Mouse (Mus musculus) brain, embryonic 18.5 days (tissue): ENCODE data around the gene Ttc7.

Experiments used
- DNase-seq: peaks from one replicate; pipeline ENCODE4 v3.0.0-alpha.2; 2012; ENCODE audit warnings: low read depth, low spot score

Gene Ttc7

GRCm38 (mm10) chr17:87365268-87365667, 82.6 kb downstream of the Ttc7 start:
- no peak for DNase-seq

DNA sequence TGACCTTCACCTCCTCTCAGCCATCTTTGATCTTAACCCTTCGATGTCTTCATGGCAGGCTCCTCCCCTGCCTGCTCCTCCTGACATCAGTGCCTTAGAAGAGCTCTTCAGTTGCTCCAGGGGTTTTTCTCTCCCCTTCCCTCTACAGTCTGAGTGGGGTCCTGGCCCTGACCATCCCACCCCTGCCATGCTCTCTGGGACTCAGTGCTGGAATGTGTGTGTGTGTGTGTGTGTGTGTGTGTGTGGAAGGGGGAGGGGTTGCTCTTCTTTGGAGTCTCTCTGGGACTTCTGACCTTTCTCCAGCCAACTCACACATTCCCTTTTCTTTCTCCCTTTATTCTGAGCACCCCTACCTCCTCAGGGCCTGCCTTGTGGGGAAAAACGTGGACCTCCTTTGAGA, 83.8 kb downstream of the Ttc7 start:
- DNase-seq, result no peak

GRCm38 (mm10) chr17:87367228-87367627, 84.5 kb downstream of the Ttc7 start:
- DNase-seq, result no peak

DNA sequence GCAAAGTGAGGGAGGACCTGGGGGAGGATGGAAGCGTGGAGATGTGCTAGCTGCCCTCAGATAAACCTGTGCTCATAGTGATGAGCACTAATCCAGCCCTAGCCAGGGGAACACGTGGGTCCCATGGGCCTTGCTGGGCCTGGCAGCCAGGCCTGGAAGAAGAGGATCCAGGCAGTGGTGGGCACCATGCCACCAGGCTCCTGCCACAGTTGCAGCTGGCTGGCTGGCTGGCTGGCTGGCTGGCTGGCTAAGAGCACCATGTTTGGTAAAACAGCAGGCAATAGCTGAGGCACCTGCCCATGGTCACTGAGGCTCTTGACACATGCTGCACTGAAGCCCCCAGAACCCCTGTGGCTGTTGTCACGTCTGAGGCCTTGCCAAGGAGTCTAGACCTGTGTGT, 85.0 kb downstream of the Ttc7 start:
- no peak for DNase-seq

DNA sequence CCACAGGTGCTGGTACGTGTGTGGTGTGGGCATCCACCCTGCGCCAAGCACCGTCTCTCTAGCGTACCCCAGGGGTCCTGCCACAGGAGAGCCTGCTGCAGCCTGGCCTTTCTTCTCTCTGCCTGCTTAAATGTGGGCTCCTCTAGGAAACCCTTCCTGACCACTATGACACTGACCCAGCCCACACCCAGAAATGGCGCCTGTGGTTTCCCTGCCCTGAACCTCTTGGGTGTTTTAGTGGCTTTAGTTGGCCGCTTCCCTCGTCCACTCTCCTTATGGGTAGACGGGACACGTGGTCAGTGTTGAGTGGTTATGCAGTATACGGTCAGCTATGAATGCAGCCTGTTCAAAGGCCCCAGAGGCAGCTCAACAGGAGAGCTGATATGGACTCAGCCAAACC, 85.8 kb downstream of the Ttc7 start:
- DNase-seq, result no peak

DNA sequence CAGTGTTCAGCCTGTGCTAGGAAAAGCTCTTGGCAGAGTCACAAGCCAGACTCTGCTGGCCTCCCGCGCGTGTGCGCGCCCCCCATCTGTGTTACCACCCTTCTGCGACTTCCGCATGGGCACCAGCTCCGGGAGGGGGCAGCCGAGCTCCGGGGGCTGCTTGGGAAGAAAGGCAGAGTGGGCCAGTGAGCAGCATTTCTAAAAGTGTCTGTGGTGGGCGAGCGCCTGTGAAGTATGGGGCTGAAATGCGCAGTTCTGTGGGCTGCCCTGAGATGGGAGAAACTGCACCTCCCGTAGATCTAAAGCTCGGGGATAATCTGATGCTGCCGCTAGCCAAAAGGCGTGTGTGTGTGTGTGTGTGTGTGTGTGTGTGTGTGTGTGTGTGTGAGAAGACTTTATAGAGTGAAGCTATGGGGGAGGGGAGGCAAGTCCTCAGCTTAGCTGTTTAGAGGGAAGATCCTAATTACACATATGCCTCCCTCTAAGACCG, 86.6 kb downstream of the Ttc7 start:
- no peak for DNase-seq

DNA sequence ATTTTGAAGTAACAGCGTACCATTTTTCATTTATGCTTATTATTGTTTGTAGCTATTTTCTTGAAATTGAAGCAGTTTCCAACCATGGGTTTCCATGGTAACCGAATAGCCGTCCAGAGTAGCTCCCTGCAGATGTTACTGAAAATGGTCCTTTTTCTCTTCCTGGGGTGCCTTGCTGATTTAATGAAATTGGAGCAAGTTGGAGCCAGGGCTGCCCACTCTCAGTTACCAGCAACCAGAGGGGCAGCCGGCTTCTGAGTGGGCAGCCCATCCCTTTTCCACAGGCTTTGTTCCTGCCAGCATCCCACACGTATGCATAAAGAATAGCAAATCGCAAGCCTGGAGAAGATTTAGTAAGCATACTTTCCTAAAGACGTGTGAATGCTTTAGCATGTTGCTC, 89.5 kb downstream of the Ttc7 start:
- peak; percentile 50 for DNase-seq

GRCm38 (mm10) chr17:87373327-87373726, 90.6 kb downstream of the Ttc7 start:
- no peak for DNase-seq

- DNase-seq, result no peak
Observed at GRCm38 (mm10) chr17:87375941-87376511, 93.3 kb downstream of the Ttc7 start.

DNA sequence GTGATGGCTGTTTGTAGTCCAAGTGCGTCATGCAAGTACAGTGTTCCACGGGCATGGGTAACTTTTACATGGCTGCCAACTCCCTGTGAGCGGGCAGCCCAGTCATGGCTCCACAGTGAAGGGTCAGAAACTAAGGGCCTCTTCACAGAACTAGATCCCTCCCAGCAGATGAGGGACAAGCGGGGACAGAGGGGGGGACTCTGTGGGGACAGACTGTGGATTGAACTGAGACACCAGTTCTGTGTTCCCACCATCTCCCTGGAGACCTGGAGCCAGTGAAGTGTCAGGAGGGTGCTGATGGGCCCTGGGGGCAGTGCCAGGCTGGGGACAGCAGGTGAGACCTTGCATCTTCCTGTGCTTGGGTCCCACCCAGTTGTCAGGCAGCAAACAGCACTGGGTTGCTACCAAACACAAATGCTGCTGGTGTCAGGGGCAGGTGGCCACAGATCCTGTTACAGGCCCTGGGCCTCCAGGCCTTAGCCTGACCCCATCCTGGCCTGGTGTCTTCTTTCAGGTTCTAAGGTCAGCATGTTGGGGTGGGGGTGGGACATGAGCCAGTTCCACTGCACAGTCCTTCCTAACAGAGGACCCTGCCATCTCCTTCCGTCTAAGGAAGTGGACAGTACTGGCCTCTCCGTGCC, 94.3 kb downstream of the Ttc7 start:
- DNase-seq, result no peak

GRCm38 (mm10) chr17:87377536-87377935, 94.8 kb downstream of the Ttc7 start:
- DNase-seq, result no peak

DNA sequence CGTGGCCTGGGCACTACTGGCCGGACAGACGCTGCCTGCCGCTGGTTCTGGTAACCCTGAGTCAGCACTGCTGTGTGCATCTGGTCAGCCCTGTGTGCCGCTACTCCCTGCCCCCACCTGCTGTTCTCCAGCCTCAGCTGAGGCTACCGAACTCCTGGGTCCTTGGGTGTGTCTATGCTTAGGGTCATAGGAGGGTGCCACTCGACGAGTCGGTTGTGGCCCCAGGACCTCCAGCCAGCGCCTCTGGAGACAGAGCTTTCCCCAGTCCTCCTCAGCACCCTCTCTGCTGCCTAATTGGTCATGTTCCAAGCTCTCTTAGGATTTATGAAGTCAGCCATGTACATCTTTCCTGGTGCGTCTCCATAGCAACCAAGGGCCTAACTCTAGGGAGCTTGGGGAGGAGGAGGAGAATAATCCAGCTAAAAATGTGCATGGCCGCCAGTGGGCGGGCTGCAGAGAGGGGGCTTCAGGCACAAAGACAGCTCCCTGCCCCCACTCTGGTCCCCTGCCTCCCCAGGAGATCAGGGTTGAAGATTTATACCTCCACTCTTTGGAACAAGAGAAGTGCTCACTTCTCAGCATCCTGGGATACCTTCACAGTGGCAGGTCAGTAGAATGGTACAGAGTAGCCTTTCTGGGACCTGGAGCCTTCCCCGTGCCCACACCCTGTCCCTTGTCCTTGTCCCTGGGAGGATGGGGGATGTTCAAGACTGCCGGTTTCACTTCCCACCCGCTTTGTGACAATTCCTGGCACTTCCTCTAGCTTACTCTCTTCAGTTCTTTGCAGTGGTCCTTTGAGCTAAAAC, 95.9 kb downstream of the Ttc7 start:
- DNase-seq, result peak; percentile 80

GRCm38 (mm10) chr17:87379160-87379624, 96.5 kb downstream of the Ttc7 start:
- no peak for DNase-seq

GRCm38 (mm10) chr17:87379821-87380220, 97.1 kb downstream of the Ttc7 start:
- no peak for DNase-seq

GRCm38 (mm10) chr17:87380681-87381080, 98.0 kb downstream of the Ttc7 start:
- DNase-seq, result no peak

DNA sequence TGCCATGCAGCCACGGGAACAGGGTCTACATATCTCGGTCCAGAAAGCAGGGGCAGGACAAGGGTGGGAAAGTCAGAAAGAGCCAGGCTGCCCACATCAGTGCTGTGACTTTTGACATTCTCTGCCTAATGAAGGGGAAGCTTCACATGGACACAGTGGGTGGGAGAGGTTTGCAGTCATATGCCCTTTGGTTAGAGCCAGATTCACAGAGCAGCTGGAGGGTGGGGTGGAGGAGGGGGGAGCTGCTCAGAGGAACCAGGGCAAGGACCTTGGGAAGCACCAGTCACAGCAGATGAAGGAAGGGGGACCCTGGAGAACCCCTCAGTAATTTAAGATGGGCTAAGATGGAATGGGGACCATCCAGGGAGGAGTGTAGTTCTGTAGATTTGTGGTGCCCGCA, 103.1 kb downstream of the Ttc7 start:
- no peak for DNase-seq

GRCm38 (mm10) chr17:87387068-87387467, 104.4 kb downstream of the Ttc7 start:
- no peak for DNase-seq

DNA sequence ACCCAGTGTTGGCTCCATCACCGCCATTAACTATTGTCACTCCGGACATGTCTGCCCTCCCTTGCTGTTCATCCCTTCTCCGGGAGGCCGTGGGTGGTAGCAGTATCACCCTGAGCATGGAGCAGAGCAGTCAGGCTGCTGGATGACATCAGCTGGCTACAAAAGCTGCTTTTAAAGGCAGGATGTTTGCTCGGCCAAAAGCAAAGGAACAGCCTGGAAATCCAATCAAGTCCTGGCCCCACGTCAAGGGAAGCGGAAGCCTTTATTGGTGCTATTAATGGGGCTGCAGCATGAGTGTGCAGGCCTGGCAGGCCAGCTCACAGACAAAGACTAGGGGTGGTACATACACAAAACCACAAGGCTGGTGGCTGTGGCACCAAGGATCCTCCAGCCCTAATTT, 108.6 kb downstream of the Ttc7 start:
- no peak for DNase-seq

- no peak for DNase-seq
Observed at GRCm38 (mm10) chr17:87397088-87397487, 114.4 kb downstream of the Ttc7 start.

DNA sequence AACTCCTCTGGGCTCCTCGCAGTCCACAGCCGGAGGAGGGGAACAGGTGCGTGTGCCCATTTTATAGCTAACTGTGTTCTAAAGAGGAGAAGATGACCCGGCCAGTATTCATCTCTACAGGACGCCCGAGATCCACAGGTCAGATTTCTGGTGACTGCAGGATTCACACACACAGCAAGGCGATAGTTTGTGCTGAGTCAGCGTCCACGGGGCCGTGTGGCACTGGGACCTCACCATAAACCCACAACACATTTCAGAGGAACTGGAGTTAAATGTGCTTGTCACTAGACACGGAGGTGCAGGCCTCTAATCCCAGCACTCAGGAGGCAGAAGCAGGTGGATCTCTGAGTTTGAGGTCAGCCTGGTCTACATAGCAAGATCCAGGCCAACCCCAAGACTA, 119.8 kb downstream of the Ttc7 start:
- DNase-seq, result no peak

DNA sequence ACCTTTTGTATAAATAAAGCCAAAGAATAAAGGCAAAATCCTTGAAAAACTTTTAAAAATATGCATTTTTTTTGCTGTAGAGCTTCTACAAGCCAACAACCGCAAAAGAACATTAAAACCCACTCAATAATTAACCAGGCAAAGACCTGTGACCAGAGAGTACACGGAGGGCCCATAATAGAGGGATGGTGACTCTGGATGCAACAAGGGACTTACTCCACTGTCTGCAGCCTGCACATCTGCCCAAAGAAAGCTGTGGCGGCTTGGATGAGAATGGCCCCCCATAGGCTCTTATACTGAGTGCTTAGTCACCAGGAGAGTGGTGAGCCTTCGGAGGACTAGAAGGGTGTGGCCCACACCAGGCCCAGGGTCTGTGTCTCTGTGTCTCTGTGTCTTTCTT, 120.8 kb downstream of the Ttc7 start:
- no peak for DNase-seq

DNA sequence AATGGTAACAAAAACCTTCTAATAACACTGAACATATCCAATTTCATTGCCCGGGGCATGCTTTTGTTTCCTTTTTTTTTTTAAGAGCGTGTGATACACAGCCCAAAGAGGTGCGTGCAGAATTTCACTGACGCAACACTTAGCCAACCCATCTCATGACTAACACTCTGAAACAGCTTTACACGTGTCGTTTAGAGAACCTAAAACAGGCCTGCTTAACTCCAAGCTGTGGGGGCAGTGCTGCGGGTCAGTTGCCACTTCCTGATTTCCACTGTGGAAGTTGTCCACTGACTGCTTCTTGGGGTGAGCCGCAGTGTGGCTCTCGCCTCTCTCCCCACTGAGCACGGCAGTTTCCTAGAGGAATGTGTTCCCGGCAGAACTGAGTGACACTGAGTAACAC, 122.9 kb downstream of the Ttc7 start:
- DNase-seq, result no peak

- no peak for DNase-seq
Observed at GRCm38 (mm10) chr17:87406646-87407045, 124.0 kb downstream of the Ttc7 start.
